Mouse (Mus musculus): ENCODE results near the gene Ppef2. TPM values are rescaled to one million over a fixed set of nuclear protein-coding genes. Genes with fewer than 3 reads are reported as not detected.

Ppef2 gene
- 0.65 TPM for total RNA-seq (2023)

GRCm38 (mm10) chr5:92256218-92256617, at the start of gene Ppef2:
Gene Ppef2 (minus strand): TSS chr5:92256278.

GRCm38 (mm10) chr5:92277437-92278394, 21.6 kb upstream of the Ppef2 start, which contains the start of gene Naaa:
Gene Naaa (minus strand): TSS chr5:92278170.

GRCm38 (mm10) chr5:92215308-92215707, 40.8 kb downstream of the Ppef2 start, which contains the start of gene U90926:
Gene U90926 (minus strand): TSS chr5:92215408.

Other genes with a start within 250 kb of the Ppef2 start
- 2.5 TPM for gene Cdkl2, start 212.4 kb downstream of the Ppef2 start, total RNA-seq (2023)
- 129 TPM for gene G3bp2, start 172.6 kb downstream of the Ppef2 start, total RNA-seq (2023)
- 57.0 TPM for gene Uso1, start 118.3 kb downstream of the Ppef2 start, total RNA-seq (2023)
- not detected for gene U90926, start 40.9 kb downstream of the Ppef2 start, total RNA-seq (2023)
- 8.0 TPM for gene Naaa, start 21.9 kb upstream of the Ppef2 start, total RNA-seq (2023)
- 64.2 TPM for gene Sdad1, start 54.2 kb upstream of the Ppef2 start, total RNA-seq (2023)
- gene Cxcl9, start 71.8 kb upstream of the Ppef2 start, total RNA-seq (2023), result not detected
- 0.89 TPM for gene Art3, start 75.5 kb upstream of the Ppef2 start, total RNA-seq (2023)
- gene Cxcl10, start 92.6 kb upstream of the Ppef2 start, total RNA-seq (2023), result 1.6 TPM
- 53.3 TPM for gene Nup54, start 178.9 kb upstream of the Ppef2 start, total RNA-seq (2023)